Mouse (Mus musculus) brown adipose tissue, adult 24 weeks (tissue): ENCODE results near the gene Ppil6. TPM values are rescaled to one million over a fixed set of nuclear protein-coding genes. Genes with fewer than 3 reads are reported as not detected.

Experiments used
- H3K27ac ChIP-seq: fragments of 200-500 bp; replicated peaks from 2 replicates; pipeline ENCODE4 v1.5.1; 2012; ENCODE audit warnings: low read depth, mild to moderate bottlenecking, low read length
- H3K4me1 ChIP-seq: fragments of 200-500 bp; 2 replicates; pipeline ENCODE4 v1.6.1; 2012; ENCODE audit warnings: low read length, mixed read lengths; ENCODE audit not compliant: control insufficient read depth, insufficient read depth, insufficient read length
- H3K4me3 ChIP-seq: fragments of 200-500 bp; 2 replicates; pipeline ENCODE4 v1.5.1; 2012; ENCODE audit warnings: low read depth, mild to moderate bottlenecking, low read length, moderate library complexity; ENCODE audit not compliant: insufficient read depth
- polyA plus RNA-seq: library from polyadenylated mRNA; stranded (reverse); fragments of >200 nt; gene quantifications from 2 replicates; pipeline ENCODE4 v1.2.4, GENCODE M21; 2012; ENCODE audit not compliant: missing spikeins, insufficient read depth, insufficient read length

Gene Ppil6
- polyA plus RNA-seq, 1 experiment, result 0.99 TPM

GRCm38 (mm10) chr10:41555081-41555480 is 64.8 kb downstream of the Ppil6 start:
- Histone ChIP-seq H3K4me1 (no peaks in the 10 kb centered on the region), H3K4me3 (no peak overlapping the region), H3K27ac (no peak overlapping the region)

DNA sequence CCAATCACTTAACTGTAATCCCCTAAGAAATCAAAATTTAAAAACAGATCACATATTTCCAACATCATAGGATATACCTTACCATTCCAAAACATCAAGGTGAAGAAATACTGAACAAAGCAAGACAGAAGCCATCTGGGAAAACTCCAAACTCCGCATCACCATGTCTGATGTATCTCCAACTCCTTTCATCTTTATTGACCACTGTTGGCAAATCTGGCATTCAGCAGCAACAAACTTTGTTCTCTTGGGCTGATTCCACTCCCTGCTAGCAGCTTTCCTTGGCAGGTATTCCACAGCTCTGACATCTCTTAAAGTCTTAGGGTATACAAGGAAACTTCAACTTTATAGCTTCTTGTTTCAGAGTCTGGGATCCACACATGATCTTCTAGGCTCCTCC is 68.2 kb downstream of the Ppil6 start:
- Histone ChIP-seq H3K4me3 (no peak overlapping the region), H3K27ac (no peak overlapping the region), H3K4me1 (no peaks in the 10 kb centered on the region)

DNA sequence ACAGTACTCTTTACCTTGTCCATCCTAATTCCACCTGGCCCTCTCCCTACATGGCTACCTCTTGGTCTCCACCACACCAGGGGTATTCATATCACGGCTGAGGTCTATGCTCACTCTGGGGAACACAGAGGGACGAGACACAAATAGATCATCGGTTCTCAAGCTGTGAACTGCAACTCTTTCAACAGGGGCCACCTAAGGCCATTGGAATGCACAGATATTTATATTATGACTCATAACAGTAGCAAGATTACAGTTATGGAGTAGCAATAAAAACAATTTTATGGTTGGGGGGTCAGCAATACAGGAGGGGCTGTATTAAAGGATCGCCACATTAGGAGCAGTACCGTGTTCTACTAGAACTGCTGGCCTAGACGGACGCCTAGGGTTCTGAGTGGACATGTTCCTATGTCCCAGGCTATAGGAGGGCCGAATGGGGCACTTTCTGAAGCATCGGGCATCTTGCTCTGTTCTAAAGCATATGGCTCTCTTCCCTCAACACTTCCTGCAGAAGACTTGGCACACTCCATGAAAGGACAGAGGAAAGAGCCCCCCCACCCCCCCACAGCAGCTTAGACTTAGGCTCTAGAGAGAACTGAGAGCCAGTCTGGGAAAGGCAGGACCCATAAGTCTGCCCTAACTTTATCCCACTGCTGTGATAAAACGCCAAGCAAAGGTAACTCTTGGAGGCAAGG is 71.6 kb downstream of the Ppil6 start:
- Histone ChIP-seq H3K4me1 (0 out of 2 replicates have a peak, but pooled peaks cover 2% of the 10 kb centered on the region), H3K27ac (no peak overlapping the region), H3K4me3 (no peak overlapping the region)

Other genes starting within 250 kb of the Ppil6 start
- 11.8 and 12.9 TPM in 2 replicates for gene Fig4, start 187.2 kb upstream of the Ppil6 start, polyA plus RNA-seq
- gene Ak9, start 186.5 kb upstream of the Ppil6 start, polyA plus RNA-seq, result not detected in 2 replicates
- gene Zbtb24, start 40.1 kb upstream of the Ppil6 start, polyA plus RNA-seq, result 4.7 and 6.0 TPM in 2 replicates
- 2.8 and 4.8 TPM in 2 replicates for gene Mical1, start 14.1 kb upstream of the Ppil6 start, polyA plus RNA-seq
- 9.2 and 12.3 TPM in 2 replicates for gene Smpd2, start 70 bp upstream of the Ppil6 start, polyA plus RNA-seq
- 172 and 177 TPM in 2 replicates for gene Cd164, start 29.0 kb downstream of the Ppil6 start, polyA plus RNA-seq
- gene Ccdc162, start 226.2 kb downstream of the Ppil6 start, polyA plus RNA-seq, result 2.0 and 3.3 TPM in 2 replicates